Mouse (Mus musculus) E14TG2a.4 (cell line): ENCODE measurements around the gene Plxdc2.

ENCODE experiments used
- H3K27me3 ChIP-seq: 2 replicates; pipeline ENCODE4 v1.6.1; 2014; ENCODE audit warnings: low read length, control low read depth; ENCODE audit not compliant: insufficient read depth
- H3K36me3 ChIP-seq: 2 replicates; pipeline ENCODE4 v1.6.1; 2014; ENCODE audit warnings: low read length, control low read depth; ENCODE audit not compliant: insufficient read depth
- H3K4me1 ChIP-seq: replicated peaks from 2 replicates; pipeline ENCODE4 v1.6.1; 2014; ENCODE audit warnings: low read depth, low read length, control low read depth
- H3K4me3 ChIP-seq: replicated peaks from 2 replicates; pipeline ENCODE4 v1.5.1; 2014; ENCODE audit warnings: mild to moderate bottlenecking, low read length
- H3K9me3 ChIP-seq: 2 replicates; pipeline ENCODE4 v1.6.1; 2014; ENCODE audit warnings: low read length, control low read depth
- CTCF ChIP-seq: conservative IDR thresholded peaks from 2 replicates; pipeline ENCODE4 v1.5.1; 2014; ENCODE audit warnings: low read length
- NANOG ChIP-seq: IDR thresholded peaks from 2 replicates; pipeline ENCODE4 v1.6.1; 2014; ENCODE audit warnings: borderline replicate concordance, low read length, mixed read lengths
- POU5F1 ChIP-seq: IDR thresholded peaks from 2 replicates; pipeline ENCODE4 v1.6.1; 2014; ENCODE audit warnings: low read length, borderline replicate concordance

Plxdc2 gene

GRCm38 (mm10) chr2:16356106-16356818 is at the start of gene Plxdc2:
Gene Plxdc2, plus strand, starts transcription at chr2:16356304.
- H3K36me3 ChIP-seq: no peaks in the 10 kb centered on the region
- H3K27me3 ChIP-seq: peaks cover 17% of the 10 kb centered on the region
- peak within 1 kb of the TSS; percentile 97 for H3K4me3 ChIP-seq
- H3K9me3 ChIP-seq: no peaks in the 10 kb centered on the region
- peaks cover 21% of the 10 kb centered on the region for H3K4me1 ChIP-seq
- TF ChIP-seq NANOG: no peak
- no peak for TF ChIP-seq POU5F1
- TF ChIP-seq CTCF: no peak

DNA sequence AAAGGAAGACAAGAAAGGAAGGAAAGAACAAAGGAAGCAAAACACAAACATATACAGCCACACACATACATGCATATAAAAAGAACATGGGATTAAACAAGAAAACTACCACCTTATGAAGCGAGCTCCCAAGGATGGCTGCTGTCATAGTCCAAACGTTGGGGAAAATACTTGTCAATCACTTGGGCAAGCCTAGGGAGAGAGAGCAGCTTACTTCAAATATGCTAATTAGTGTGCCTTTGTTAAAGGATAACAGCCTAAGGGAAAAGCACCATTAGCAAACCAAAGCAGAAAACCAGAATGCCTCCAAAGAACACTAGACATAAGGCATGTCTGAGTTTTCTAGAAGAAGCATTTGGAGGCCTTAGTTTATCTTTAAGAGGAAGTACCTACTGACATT is 45.7 kb upstream of the Plxdc2 start:
- no peaks in the 10 kb centered on the region for H3K27me3 ChIP-seq
- H3K4me1 ChIP-seq: no peaks in the 10 kb centered on the region
- no peaks in the 10 kb centered on the region for H3K9me3 ChIP-seq
- TF ChIP-seq CTCF (no peak), POU5F1 (no peak), NANOG (no peak)
- H3K4me3 ChIP-seq: no peak overlapping the region
- H3K36me3 ChIP-seq: no peaks in the 10 kb centered on the region

- peaks cover 6% of the 10 kb centered on the region; the same call in 1 of the 2 replicates for H3K9me3 ChIP-seq
- no peaks in the 10 kb centered on the region for H3K36me3 ChIP-seq
- H3K27me3 ChIP-seq: no peaks in the 10 kb centered on the region
- no peak overlapping the region for H3K4me3 ChIP-seq
- no peaks in the 10 kb centered on the region for H3K4me1 ChIP-seq
- TF ChIP-seq POU5F1 (no peak), CTCF (peak; percentile 88), NANOG (no peak)
These were observed 43.6 kb upstream of the Plxdc2 start for GRCm38 (mm10) chr2:16312400-16313070.

- H3K4me1 ChIP-seq: no peaks in the 10 kb centered on the region
- no peaks in the 10 kb centered on the region for H3K36me3 ChIP-seq
- no peak overlapping the region for H3K4me3 ChIP-seq
- no peaks in the 10 kb centered on the region for H3K9me3 ChIP-seq
- H3K27me3 ChIP-seq: no peaks in the 10 kb centered on the region
- TF ChIP-seq POU5F1 (no peak), NANOG (no peak), CTCF (no peak)
These were observed 20.8 kb upstream of the Plxdc2 start for GRCm38 (mm10) chr2:16335194-16335781.

DNA sequence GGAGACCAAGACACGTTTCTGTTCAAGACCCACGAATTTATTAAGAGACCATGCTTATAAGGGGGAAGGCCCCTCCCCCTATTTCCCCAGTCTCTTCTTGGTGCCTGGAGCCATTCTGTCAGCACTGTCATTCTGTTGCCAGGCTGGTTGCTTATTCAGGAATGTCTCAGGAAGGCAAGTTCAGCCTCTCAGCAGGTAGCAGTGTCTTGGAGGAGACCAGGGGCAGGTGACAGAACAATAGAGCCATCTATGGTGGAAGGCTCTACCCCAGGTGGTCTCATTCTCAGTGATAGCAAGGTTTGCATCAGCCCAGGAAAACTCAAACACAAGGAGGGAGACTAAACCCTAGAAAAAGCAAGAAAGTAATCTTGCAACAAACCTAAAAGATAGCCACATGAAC is 11.5 kb upstream of the Plxdc2 start:
- Histone ChIP-seq H3K4me1 (no peaks in the 10 kb centered on the region), H3K9me3 (peaks cover 14% of the 10 kb centered on the region), H3K4me3 (no peak overlapping the region), H3K36me3 (no peaks in the 10 kb centered on the region), H3K27me3 (no peaks in the 10 kb centered on the region)
- TF ChIP-seq POU5F1 (no peak), NANOG (peak; percentile 61; the same call in 1 of the 2 replicates)

- no peak overlapping the region for H3K4me3 ChIP-seq
- no peaks in the 10 kb centered on the region for H3K36me3 ChIP-seq
- no peaks in the 10 kb centered on the region for H3K9me3 ChIP-seq
- TF ChIP-seq CTCF (no peak), NANOG (no peak)
- peaks cover 8% of the 10 kb centered on the region for H3K4me1 ChIP-seq
- no peaks in the 10 kb centered on the region for H3K27me3 ChIP-seq
These were observed 5.0 kb upstream of the Plxdc2 start for GRCm38 (mm10) chr2:16351106-16351505.

DNA sequence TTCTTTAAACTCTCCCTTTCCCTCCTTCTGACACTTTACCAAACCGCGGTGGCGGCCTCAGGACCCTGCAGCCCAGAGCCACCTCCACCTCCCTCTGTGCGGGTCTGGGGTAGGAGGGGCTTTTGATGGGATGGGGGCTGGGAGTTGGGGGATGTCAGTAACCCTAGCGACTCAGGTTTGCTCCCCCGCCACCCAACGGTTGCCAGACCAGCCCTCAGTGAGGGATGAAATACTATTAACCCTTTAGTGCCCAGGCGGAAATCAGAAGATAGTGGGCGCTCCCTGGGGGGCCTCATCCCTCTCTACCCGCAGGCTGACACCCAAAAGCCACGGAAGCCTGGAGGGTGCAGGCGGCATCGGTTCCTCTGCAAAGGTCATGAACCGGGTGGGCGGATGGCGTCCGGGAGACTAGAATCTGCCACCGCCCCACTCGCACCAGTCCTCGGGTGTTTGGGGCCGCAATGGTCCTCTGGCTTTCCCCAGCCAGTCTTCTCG is 446 bp upstream of the Plxdc2 start:
- H3K4me1 ChIP-seq: peaks cover 21% of the 10 kb centered on the region
- no peaks in the 10 kb centered on the region for H3K36me3 ChIP-seq
- peaks cover 17% of the 10 kb centered on the region for H3K27me3 ChIP-seq
- no peaks in the 10 kb centered on the region for H3K9me3 ChIP-seq
- H3K4me3 ChIP-seq: peak overlapping the region; percentile 97
- TF ChIP-seq POU5F1: no peak

DNA sequence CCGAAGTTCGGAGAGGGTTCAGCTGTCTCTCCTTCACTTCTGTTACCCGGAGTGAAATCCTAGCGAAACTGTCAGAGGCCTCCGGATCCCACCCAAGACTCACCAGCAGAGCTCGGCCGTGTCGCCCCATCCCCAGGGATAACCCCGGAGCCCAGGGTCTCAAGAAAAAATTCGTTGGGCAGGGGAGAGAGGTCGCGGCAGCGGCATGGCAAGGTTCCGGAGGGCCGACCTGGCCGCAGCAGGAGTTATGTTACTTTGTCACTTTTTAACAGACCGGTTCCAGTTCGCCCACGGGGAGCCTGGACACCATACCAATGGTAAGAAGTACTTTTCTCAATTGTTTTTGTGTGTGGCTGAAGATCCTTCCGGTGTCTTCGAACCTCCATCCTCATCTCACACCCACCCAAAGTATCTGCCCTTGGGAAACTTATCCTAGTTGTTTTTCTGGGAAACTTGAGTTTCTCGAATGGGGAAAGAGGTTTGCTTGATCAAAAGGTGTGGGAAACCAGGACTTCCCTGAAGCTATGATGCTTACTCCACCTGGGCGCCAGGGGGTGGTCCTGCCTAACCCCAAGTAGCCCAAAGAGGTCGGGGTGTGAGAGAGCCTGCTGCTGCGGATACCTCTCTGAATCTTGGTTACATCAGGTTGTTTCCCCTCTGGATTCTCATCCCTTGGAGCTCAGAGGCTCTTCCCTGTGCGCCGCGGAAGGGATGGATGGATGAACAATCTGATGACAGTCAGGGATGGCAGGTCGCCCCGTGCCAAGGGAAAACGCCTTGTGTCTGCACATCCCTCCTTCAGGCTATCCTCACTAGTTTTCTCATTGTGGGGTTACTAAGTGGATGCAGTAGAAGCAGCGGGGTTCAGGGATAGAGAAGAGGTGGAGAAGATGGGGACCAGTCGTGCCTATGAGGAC is 1.1 kb downstream of the Plxdc2 start:
- H3K36me3 ChIP-seq: no peaks in the 10 kb centered on the region
- H3K4me1 ChIP-seq: peaks cover 21% of the 10 kb centered on the region
- no peak for TF ChIP-seq CTCF
- no peak for TF ChIP-seq POU5F1
- TF ChIP-seq NANOG: no peak
- H3K4me3 ChIP-seq: peak overlapping the region; percentile 97
- no peaks in the 10 kb centered on the region for H3K9me3 ChIP-seq
- H3K27me3 ChIP-seq: peaks cover 17% of the 10 kb centered on the region
